Mouse (Mus musculus): ENCODE measurements around the gene Epha1.
A peak's percentile ranks its signal among the peaks of the same experiment; 100 is the strongest.

The Epha1 gene

GRCm38 (mm10) chr6:42372816-42373547 lies at the start of gene Epha1:
TSS of gene Epha1 (minus strand) at chr6:42373268.
- peak; percentile 72 for DNase-seq (ENCODE audit: low read depth, low spot score)

DNA sequence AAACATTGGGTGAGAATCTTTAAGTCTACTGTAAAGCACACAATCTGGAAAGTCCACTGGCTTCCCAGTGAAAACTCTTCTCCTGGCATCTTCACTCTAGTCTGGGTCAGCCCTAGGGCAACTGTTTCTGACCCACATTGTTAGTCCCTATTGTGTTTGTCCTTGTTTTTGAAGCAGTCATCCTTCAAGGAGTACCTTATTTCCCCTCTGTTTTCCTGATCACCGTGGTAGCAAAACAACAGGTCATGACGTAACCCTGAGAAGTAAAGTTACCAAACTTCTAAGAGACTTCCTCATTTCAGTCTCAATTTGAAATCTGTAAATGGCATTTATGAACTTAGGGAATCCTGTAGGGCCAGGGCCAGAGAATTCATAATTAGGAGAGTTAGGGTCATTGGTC lies 48.4 kb upstream of the Epha1 start:
- DNase-seq (ENCODE audit: low read depth, low spot score) = no peak

GRCm38 (mm10) chr6:42419443-42419842 lies 46.4 kb upstream of the Epha1 start:
- no peak for DNase-seq (ENCODE audit: low read depth, low spot score)

- no peak for DNase-seq (ENCODE audit: low read depth, low spot score)
Measured at GRCm38 (mm10) chr6:42405134-42405533, 32.1 kb upstream of the Epha1 start, which contains the start of gene Tas2r135. TSS of gene Tas2r135 (plus strand) at chr6:42405434.

DNA sequence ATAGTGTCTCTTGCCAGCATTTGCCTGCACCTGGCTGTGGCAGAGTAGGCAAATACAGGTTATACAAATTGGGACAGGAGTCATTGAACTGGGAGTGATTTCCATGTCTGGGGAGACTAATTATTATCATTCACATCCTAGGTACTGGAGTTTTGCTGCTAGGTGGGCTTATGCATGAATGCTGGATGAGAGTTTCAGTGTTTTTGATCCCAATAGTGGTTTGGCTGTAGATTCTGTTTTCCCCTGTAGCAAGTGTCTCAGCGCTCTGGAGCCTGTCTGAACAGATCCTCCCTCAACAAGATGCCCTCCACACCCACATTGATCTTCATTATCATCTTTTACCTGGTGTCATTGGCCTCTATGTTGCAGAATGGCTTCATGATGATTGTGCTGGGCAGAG lies 26.9 kb upstream of the Epha1 start, which contains the start of gene Tas2r143:
Tas2r143 (plus strand) TSS at position 301 of the 400 bp plus-strand sequence.
- no peak for DNase-seq (ENCODE audit: low read depth, low spot score)

DNA sequence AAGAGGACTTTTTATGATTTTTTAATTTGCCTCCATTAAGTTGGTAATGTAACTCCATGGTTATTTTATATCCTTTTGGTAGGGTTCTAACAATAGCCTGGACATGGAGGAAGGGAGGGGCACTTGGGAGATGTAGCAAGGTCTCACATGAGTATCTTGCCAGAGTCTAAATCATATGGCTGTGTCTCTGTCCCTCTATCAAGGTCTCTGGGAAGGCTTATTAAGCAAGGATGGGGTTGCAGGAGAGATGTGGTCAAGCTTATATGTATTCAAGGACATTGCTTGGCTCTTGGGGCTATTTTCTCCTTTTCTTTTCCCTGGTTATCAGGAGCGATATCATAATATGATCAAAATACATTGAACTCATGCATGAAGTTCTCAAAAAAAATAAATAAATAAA lies 25.9 kb upstream of the Epha1 start:
- DNase-seq (ENCODE audit: low read depth, low spot score) = no peak

DNA sequence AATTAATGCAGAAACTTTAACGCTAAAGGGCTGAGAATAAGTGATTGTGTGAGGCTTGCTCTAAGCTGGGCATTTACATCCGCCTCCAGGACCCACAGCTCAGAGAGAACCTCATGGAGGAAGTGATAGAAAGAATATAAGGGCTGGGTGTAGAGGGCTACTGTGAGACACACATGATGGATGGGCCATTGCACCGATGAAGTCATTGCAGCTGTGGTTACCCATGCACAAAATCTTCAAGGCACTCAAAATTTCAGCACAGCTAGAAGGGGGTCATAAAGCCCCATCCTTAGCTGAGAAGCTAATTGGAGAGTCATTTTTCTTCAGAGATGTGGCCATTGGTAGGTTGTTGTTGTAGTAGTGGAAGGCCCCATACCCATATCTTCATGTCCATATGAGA lies 25.2 kb upstream of the Epha1 start:
- no peak for DNase-seq (ENCODE audit: low read depth, low spot score)

DNA sequence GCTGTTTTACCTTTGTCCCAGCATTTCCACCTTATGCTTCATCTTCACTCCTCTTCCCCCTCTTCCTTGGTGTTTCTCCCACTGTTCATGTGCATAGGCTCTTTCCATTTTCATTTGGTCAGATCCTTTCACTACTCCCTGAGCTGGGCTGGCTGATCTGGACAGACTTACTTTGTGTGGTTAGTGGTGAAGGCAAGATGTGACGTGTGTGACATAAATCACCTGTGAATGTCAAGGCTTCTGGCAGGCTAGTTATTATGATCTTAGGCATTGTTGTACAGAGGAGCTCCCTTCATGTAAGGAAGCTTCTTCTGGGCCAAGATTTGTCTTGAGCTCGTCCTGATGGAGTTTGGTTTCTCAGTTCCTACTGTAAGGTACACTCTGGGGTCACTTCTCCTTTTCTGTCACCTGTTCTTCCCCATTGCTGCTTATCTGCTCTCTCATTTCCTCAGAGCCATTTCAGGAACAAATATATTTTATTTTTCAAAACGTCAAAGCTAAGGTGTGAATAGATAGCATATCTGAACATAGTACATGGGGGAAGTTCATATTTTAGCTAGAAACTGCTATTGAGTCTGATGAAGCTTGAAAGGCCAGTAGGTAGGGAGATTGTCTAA lies 24.1 kb upstream of the Epha1 start:
- no peak for DNase-seq (ENCODE audit: low read depth, low spot score)

DNA sequence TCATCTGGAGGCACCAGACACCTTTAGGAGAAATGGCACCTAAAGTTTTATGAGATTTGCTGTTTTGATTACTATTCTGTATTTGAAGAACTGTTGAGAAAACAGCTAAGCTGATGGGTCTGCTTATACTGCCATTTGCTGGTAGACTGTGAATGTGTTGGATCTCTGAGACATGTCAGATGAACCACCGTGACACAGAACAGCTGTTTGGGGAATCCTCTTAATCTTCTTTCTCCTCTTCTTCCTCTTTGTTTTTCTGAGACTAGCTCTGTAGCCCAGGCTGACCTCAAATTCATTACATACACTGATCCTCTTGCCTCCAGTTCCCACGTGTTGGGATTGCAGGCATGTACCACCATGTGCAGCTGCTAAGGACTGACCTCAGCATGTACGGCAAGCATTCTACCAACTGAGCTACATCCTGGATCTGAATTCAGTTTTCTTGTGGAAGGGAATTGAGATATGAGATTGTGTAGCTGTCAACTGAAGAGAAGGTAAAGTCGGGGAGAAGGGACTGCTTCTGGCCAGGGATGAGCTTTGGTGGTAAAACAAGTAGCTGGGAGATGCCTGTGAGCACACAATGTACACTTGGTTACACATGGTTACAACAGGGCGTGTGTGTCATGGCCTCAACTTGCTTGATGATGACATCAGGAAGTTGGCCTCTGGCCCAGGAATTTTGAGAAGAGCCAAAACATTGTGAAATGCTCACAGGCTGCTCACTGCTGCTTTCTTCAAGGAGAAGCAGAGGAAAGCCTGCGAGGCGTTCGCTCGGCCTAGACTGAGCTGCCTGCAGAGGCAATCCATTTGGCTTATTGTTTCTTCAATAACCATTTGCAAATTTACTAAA lies 23.1 kb upstream of the Epha1 start:
- DNase-seq (ENCODE audit: low read depth, low spot score) = no peak

DNA sequence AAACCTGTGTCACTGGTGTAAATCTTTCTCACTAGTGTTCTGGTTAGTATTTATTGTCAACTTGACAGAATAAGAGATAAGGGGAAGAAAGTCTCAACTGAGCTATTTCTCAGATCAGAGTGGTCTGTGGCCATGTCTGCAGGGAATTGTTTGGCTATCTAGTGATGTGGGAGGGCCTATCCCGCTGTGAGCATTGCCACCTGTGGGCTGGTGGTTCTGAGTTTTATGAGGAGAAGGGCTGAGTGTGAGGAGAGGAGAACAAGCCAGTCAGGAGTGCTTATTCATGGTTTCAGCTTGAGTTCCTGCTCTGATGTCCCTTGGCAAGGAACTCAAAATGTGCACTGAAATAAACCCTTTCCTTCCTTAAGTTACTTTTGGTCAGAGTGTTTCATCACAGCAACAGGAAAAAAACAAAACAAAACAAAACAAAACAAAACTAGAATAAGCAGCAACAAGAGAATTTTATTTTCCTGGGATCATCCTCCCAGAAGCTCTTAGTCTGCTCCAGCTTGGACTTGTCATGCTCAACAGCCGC lies 18.8 kb upstream of the Epha1 start:
- no peak for DNase-seq (ENCODE audit: low read depth, low spot score)

DNA sequence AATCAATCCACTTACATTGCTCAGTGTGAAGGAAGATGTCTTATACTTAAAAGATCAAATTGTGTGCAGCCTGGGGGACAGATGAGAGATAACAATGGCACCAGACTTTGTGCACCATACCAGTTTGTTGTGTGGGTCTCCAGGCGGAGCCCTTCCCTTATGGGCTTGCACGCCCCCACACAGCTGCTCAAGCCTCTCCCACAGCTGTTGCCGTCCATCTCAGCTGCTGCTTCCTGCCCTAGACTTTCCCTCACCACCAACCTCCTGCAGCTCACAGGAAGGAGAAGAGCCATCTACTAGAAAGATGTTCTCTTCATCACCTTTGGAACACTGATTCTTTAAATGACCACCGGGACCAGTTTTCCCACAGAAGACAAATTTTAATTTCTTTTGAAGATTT lies 12.6 kb upstream of the Epha1 start:
- DNase-seq (ENCODE audit: low read depth, low spot score) = no peak

DNA sequence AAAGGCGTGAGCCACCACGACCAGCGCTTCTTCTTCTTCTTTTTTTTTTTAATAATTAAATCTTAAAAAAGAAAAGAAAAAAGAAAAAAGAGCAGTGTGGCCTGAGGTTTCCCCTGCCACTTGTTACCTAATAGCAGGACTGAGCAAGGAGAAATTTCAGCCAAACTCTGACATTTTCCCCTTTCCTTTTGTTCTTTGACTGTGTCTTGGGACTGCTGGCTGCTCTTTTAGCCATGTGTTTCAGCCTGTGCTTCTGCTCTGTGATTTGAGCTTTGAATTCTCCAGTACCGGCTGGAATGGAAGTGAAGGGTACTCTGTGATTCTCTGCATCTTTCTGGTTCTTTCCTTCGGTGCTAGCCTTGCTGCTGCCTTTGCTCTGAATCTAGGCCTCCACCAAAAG lies 10.3 kb upstream of the Epha1 start:
- no peak for DNase-seq (ENCODE audit: low read depth, low spot score)

DNA sequence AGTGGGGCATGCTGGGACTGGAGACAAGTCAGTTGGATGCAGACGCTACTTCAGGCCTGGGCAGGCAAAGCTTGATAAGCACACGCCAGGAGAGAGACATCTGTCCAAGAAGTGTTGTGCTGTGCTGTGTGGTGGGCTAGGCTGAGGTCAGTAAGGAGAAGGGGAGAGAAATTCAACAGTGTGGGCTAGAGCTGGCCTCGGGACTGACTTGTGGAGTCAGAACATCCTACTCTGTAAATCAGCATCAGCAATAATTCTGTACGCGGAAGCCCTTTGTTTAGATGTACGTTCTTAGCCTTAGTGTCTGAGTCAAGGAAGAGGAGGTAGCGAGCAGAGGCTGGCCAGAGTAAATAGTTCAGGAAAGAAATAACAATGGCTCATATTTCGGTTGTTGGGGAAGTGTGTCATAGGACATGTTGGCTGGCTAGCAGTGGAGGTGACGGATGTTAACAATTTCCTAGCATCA lies 8.9 kb upstream of the Epha1 start:
- no peak for DNase-seq (ENCODE audit: low read depth, low spot score)

GRCm38 (mm10) chr6:42381221-42381620 lies 8.2 kb upstream of the Epha1 start:
- no peak for DNase-seq (ENCODE audit: low read depth, low spot score)

DNA sequence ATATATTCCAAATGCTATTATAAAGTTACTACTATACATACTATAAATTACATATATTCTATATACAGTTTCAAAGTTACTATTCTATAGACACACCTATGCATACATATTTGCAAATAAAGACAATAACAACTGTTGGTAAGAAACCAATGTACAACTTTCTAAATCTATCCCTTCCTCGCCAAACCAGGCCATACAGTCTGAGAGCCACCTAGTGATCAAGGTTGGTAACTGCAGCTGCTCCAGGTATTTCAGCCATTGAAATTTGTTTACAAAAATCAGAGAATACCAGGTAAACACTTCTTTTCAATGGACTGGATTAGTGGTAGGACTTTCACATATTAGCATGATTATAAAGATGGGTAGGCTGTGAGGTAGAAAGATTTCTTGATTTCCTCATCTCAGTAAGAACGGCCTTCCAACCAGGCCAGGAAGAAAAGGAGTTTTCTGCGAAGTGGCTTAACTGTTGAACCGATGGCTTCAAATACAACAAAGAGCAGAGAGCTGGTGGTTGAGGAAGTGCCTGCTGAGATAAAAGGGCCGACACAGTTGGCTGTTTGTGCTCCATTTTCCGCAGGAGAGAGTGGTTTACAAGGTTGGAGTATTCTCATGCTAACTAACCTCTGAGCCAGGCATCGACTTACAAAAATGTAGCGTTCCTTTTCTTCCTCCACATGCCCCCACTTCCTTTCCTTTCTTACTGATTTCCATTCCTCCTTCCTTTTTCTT lies 7.5 kb upstream of the Epha1 start:
- peak; percentile 45 for DNase-seq (ENCODE audit: low read depth, low spot score)

- no peak for DNase-seq (ENCODE audit: low read depth, low spot score)
Measured at GRCm38 (mm10) chr6:42379551-42379950, 6.5 kb upstream of the Epha1 start.

DNA sequence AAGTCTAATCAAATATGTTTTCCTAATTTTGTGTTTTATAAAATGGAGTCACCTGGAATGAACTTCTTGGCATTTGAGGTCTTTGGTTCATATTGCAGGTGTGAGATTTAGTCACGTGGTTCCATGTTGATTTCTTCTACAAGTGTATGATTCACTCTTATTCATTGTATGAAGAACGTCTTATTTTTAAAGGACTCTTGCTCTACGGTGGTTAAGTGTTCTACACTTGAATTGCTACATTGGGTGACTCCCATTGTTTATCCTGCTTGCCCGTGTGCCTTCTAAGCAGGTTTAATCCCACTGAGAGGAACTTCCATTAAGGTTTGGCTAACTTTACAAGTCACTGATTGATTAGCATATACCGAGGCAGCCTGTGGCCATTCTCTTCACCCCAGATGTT lies 4.2 kb upstream of the Epha1 start:
- DNase-seq (ENCODE audit: low read depth, low spot score) = no peak

DNA sequence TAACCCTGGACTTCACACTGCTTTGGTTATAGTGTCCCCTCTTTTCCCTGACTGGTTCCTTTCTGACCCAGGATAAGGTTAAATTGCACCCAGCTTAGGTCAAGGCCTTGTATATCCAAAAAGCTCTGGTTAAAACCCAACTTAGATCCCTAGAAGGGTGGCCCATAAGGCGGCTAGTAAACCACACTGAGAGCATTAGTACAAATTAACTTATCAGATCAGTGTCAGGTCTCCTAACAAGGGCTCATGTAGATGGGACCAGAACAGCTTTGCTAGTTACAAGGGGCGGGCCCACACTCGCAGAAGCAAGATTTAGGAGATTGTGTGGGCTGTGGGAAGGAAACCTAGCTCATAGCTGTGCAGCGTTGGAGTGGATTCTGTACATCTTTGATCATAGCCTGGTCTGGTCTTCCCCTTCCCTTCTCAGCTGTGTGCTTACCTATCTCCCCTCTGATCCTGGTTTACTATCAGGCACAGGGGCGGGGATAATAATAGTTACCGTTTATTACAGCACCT lies 3.5 kb upstream of the Epha1 start:
- DNase-seq (ENCODE audit: low read depth, low spot score) = peak; percentile 43

DNA sequence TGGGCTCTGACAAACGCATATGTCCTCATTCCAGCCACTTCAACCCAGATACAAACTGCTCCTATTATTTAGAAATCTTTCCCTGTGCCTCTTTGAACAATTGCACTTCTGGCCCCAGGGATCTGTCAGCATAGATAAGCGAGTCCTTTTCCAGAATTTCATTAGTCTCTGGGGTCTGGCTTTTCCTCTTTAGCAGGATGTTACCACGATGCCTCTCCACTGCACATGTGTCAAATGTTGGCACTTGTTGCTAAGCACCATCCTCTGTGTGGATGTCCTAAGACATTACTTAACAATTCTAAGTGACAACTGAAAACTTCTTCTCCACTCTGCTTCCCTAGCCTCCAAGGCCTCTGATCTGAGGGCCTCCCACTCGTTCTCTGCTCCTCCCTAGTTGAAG lies 2.9 kb upstream of the Epha1 start:
- no peak for DNase-seq (ENCODE audit: low read depth, low spot score)

DNA sequence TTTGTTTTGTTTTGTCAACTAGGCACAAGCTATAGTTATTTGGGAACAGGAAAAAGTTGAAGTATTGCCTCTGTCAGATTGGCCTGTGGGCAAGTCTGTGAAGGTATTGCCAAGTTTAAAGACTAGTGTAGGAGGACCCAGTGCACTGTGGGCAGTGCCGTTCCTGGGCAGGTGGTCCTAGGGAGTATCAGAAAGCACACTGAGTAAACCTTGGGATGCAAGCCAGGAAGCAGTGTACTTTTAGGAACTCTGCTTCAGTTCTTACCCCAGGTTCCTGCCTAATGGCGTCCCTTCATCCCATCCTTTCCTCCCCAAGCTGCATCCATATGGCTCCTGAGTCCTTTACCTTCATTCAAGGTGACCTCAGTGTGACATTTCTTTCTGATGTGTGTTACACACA lies 2.1 kb upstream of the Epha1 start:
- no peak for DNase-seq (ENCODE audit: low read depth, low spot score)

GRCm38 (mm10) chr6:42374701-42375100 lies 1.6 kb upstream of the Epha1 start:
- no peak for DNase-seq (ENCODE audit: low read depth, low spot score)
